Mouse (Mus musculus): Measurements from ENCODE around the gene Haus7.

DNA sequence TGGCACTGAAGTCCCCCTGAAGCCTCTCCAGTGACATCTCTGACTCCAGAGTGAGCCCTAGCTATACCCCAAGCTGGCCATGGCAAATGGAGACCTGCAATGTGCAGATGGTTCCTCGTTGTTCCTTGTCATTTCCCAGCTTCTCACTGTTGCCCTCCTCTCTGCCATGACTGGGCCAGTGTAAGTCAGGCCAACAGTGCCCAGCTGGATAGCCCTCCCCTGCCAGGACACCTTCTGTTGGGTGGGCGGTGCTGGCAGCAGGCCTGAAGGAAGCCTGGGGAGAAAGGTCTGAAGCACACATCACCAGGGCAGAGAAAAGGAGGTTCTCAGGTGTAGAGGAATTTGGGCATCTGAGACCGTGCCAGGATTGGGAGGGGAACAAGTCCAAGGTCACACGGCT, 47.7 kb upstream of the Haus7 start:
- TF ChIP-seq FLI1 (IDR thresholded peaks at IDR 0.05; ENCODE audit: low read length) = no peak
- no peak for TF ChIP-seq GATA1 (IDR thresholded peaks at IDR 0.05; ENCODE audit: borderline replicate concordance, low read length)

Data from megakaryocyte, embryonic 14.5 days (primary cell).